Mouse (Mus musculus): ENCODE data around the gene Pkd1l2. TPM values are rescaled to one million over a fixed set of nuclear protein-coding genes. Genes with fewer than 3 reads are reported as not detected.

Gene Pkd1l2
- polyA plus RNA-seq, 1 experiment from 2014 or later: not detected

DNA sequence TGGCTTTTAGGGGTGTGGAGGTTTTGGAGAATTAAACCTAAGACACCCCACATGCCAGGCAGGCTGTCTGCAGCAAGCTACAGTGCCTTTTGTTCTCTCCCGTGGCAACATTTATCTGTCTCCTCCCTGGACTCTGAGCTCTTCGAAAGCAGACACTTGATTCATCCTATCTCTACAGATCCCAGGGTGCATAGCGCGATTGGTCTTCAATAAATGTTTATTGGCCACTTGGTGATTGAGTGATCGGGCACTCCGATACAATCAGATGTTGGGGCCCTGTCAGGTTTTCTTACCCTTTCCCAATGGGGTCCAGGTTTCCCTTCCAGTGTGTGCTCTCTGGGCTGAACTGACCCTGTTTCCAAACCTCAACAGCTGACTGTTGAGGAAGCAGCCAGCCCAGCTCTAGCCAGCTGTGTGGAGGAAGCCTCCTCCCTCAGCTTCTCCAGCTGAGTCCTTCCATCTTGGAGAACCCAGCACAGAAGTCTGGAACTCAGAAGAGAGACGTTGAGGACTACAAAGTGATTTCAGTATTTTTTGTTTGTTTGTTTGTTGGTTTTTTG, 3.8 kb downstream of the Pkd1l2 start:
- Histone ChIP-seq H3K27ac (no peak overlapping the region), H3K27me3 (no peaks in the 10 kb centered on the region), H3K9ac (no peak overlapping the region), H3K4me3 (no peak overlapping the region), H3K4me1 (no peaks in the 10 kb centered on the region), H3K4me2 (replicated peaks) (no peak overlapping the region), H3K36me3 (no peaks in the 10 kb centered on the region), H3K9me3 (replicated peaks) (no peaks in the 10 kb centered on the region)
- ATAC-seq (ENCODE audit: low FRiP score): no peak
- WGBS: 83% methylated on average over 7 of the region's 7 CpGs

DNA sequence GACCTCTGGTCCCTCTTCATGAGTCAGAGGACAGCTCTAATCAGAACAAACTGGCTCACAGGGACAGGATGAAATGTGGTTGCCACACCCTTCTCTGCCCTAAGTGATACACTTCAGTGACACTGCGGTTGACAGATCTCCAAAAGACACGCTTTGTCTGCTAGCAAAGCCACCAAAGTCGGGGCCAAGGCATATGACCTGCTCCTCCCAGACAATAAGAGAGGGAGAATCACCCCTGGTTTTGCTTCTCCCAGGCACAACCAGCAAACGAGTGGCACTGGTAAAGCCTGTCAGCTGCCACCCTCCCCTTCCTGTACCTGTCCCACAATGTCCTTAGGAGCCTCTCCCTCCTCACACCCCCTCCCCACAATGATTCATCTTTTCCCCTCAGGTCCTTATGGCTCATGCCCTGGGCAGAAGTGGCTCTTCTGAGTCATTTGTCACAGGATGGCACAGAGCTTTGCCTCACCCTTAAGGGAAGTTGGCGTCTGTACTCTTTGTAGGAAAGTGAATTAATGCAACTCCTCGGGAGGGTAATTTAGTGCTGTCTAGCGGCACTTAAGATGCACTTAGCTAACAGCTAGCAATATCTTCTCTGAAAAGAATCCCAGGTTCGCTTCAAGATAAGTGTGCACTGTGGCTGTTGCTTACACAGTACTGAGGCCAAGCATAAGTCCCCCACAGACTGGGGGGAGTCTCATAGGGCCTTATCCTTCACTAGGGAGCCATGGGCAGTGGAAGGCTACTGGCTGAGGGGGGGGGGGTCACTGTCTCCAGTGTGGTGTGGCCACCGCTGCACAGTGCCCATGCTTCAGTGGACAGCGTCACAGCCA, 7.7 kb downstream of the Pkd1l2 start:
- no peaks in the 10 kb centered on the region for H3K9me3 ChIP-seq (replicated peaks)
- H3K9ac ChIP-seq: no peak overlapping the region
- no peak for ATAC-seq (ENCODE audit: low FRiP score)
- no peak overlapping the region for H3K27ac ChIP-seq
- H3K4me3 ChIP-seq: no peak overlapping the region
- no peaks in the 10 kb centered on the region for H3K36me3 ChIP-seq
- H3K27me3 ChIP-seq: no peaks in the 10 kb centered on the region
- no peak overlapping the region for H3K4me2 ChIP-seq (replicated peaks)
- WGBS: 72% methylated on average over 10 of the region's 10 CpGs
- no peaks in the 10 kb centered on the region for H3K4me1 ChIP-seq

GRCm38 (mm10) chr8:117069708-117070107, 12.5 kb downstream of the Pkd1l2 start:
- no peak overlapping the region for H3K9ac ChIP-seq
- no peaks in the 10 kb centered on the region for H3K36me3 ChIP-seq
- H3K27ac ChIP-seq: no peak overlapping the region
- no peaks in the 10 kb centered on the region for H3K27me3 ChIP-seq
- no peak overlapping the region for H3K4me2 ChIP-seq (replicated peaks)
- no peak for ATAC-seq (ENCODE audit: low FRiP score)
- H3K4me1 ChIP-seq: no peaks in the 10 kb centered on the region
- no peak overlapping the region for H3K4me3 ChIP-seq
- H3K9me3 ChIP-seq (replicated peaks): no peaks in the 10 kb centered on the region
- WGBS: 82% methylated on average over 1 of the region's 1 CpGs

DNA sequence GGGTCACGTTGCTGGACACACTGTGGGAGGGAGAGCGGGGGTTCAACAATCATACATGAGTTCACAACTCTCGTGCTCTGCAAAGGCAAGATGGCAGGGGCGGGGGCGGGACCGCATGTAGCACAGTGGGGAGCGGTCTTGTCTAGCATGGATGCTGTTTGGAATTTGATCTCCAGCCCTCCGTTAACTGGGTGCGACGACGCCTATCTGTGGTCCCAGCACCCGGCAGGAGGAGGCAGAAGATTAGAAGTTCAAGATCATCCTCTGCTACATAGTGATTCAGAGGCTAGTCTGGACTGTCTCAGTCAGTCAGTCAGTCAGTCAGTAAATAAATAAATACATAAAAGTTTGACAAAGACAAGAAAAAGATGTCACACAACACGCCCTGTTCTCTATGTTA, 14.0 kb downstream of the Pkd1l2 start:
- H3K4me2 ChIP-seq (replicated peaks): no peak overlapping the region
- ATAC-seq (ENCODE audit: low FRiP score): no peak
- no peak overlapping the region for H3K9ac ChIP-seq
- no peaks in the 10 kb centered on the region for H3K36me3 ChIP-seq
- H3K4me1 ChIP-seq: no peaks in the 10 kb centered on the region
- no peak overlapping the region for H3K4me3 ChIP-seq
- no peaks in the 10 kb centered on the region for H3K27me3 ChIP-seq
- H3K27ac ChIP-seq: no peak overlapping the region
- H3K9me3 ChIP-seq (replicated peaks): no peaks in the 10 kb centered on the region
- WGBS: 82% methylated on average over 13 of the region's 13 CpGs

- WGBS: 87% methylated on average over 11 of the region's 11 CpGs
- Histone ChIP-seq H3K4me3 (no peak overlapping the region), H3K27me3 (no peaks in the 10 kb centered on the region), H3K4me1 (no peaks in the 10 kb centered on the region), H3K36me3 (no peaks in the 10 kb centered on the region), H3K27ac (no peak overlapping the region), H3K9me3 (replicated peaks) (peaks cover 5% of the 10 kb centered on the region), H3K9ac (no peak overlapping the region), H3K4me2 (replicated peaks) (no peak overlapping the region)
- no peak for ATAC-seq (ENCODE audit: low FRiP score)
Observed at GRCm38 (mm10) chr8:117067396-117067795, 14.9 kb downstream of the Pkd1l2 start.

- 82% methylated on average over 7 of the region's 7 CpGs for WGBS
- ATAC-seq (ENCODE audit: low FRiP score): no peak
Observed at GRCm38 (mm10) chr8:117066955-117067354, 15.3 kb downstream of the Pkd1l2 start.

DNA sequence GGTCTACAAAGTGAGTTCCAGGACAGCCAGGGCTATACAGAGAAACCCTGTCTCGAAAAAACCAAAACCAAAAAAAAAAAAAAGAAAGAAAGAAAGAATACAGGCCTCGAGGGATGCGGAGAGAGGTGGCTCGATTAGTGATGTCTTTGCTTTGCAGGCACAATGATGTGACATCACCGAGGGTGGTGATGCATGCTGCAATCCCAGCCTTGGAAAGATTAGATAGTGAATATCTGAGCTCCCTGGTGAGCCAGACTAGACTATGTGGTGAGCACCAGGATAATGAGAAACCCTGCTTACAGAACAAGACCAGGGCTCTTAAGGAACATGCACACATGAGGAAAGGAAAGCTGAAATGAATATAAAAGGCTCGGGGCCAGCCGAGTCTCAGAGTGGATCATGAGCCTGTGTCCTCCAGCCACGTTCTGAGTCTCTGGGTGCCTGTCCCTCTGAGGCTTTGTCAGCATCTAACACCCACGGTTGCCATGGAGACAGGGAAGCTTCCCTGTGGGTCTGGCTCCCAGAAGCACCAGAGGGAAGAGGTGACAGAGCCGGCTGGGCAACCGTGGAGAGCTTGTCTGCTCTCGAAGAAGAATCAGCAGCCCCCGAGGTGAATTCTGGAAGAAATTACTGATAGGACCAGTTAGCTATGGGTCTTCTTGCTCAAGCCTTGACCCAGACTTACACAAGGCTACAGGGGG, 20.9 kb downstream of the Pkd1l2 start:
- H3K4me1 ChIP-seq: peaks cover 5% of the 10 kb centered on the region; the same call in 1 of the 2 replicates
- H3K9ac ChIP-seq: no peak overlapping the region
- no peak overlapping the region for H3K4me3 ChIP-seq
- no peaks in the 10 kb centered on the region for H3K36me3 ChIP-seq
- H3K4me2 ChIP-seq (replicated peaks): no peak overlapping the region
- H3K9me3 ChIP-seq (replicated peaks): peaks cover 9% of the 10 kb centered on the region
- H3K27me3 ChIP-seq: no peaks in the 10 kb centered on the region
- no peak overlapping the region for H3K27ac ChIP-seq
- 59% methylated on average over 13 of the region's 13 CpGs for WGBS
- ATAC-seq (ENCODE audit: low FRiP score): no peak

More at GRCm38 (mm10) chr8:117066955-117067354, 15.3 kb downstream of the Pkd1l2 start:
- H3K27ac ChIP-seq: no peak overlapping the region
- H3K36me3 ChIP-seq: no peaks in the 10 kb centered on the region
- H3K9ac ChIP-seq: no peak overlapping the region
- H3K9me3 ChIP-seq (replicated peaks): peaks cover 9% of the 10 kb centered on the region
- H3K27me3 ChIP-seq: no peaks in the 10 kb centered on the region
- no peaks in the 10 kb centered on the region for H3K4me1 ChIP-seq
- no peak overlapping the region for H3K4me3 ChIP-seq
- no peak overlapping the region for H3K4me2 ChIP-seq (replicated peaks)

GRCm38 (mm10) chr8:117060306-117060705, 21.9 kb downstream of the Pkd1l2 start:
- 75% methylated on average over 13 of the region's 13 CpGs for WGBS
- no peak overlapping the region for H3K9ac ChIP-seq
- H3K4me3 ChIP-seq: no peak overlapping the region
- H3K4me1 ChIP-seq: peaks cover 5% of the 10 kb centered on the region; the same call in 1 of the 2 replicates
- H3K9me3 ChIP-seq (replicated peaks): peaks cover 9% of the 10 kb centered on the region
- no peak overlapping the region for H3K4me2 ChIP-seq (replicated peaks)
- H3K27me3 ChIP-seq: no peaks in the 10 kb centered on the region
- H3K27ac ChIP-seq: no peak overlapping the region
- no peak for ATAC-seq (ENCODE audit: low FRiP score)
- H3K36me3 ChIP-seq: no peaks in the 10 kb centered on the region

GRCm38 (mm10) chr8:117059021-117059420, 23.2 kb downstream of the Pkd1l2 start:
- peaks cover 9% of the 10 kb centered on the region for H3K9me3 ChIP-seq (replicated peaks)
- no peak overlapping the region for H3K9ac ChIP-seq
- no peak for ATAC-seq (ENCODE audit: low FRiP score)
- no peak overlapping the region for H3K4me2 ChIP-seq (replicated peaks)
- 69% methylated on average over 7 of the region's 7 CpGs for WGBS
- no peaks in the 10 kb centered on the region for H3K36me3 ChIP-seq
- no peaks in the 10 kb centered on the region for H3K27me3 ChIP-seq
- no peak overlapping the region for H3K4me3 ChIP-seq
- H3K27ac ChIP-seq: no peak overlapping the region
- peaks cover 5% of the 10 kb centered on the region; the same call in 1 of the 2 replicates for H3K4me1 ChIP-seq

- Histone ChIP-seq H3K36me3 (no peaks in the 10 kb centered on the region), H3K27ac (no peak overlapping the region), H3K9me3 (replicated peaks) (no peaks in the 10 kb centered on the region), H3K4me2 (replicated peaks) (no peak overlapping the region), H3K27me3 (no peaks in the 10 kb centered on the region), H3K9ac (no peak overlapping the region), H3K4me1 (no peaks in the 10 kb centered on the region), H3K4me3 (no peak overlapping the region)
- ATAC-seq (ENCODE audit: low FRiP score): no peak
- WGBS: 79% methylated on average over 6 of the region's 6 CpGs
Observed at GRCm38 (mm10) chr8:117055097-117055496, 27.2 kb downstream of the Pkd1l2 start.

GRCm38 (mm10) chr8:117054146-117054545, 28.1 kb downstream of the Pkd1l2 start:
- no peak overlapping the region for H3K27ac ChIP-seq
- H3K9me3 ChIP-seq (replicated peaks): no peaks in the 10 kb centered on the region
- H3K27me3 ChIP-seq: no peaks in the 10 kb centered on the region
- WGBS: 83% methylated on average over 3 of the region's 3 CpGs
- no peaks in the 10 kb centered on the region for H3K36me3 ChIP-seq
- no peak overlapping the region for H3K4me2 ChIP-seq (replicated peaks)
- H3K4me3 ChIP-seq: no peak overlapping the region
- no peak overlapping the region for H3K9ac ChIP-seq
- H3K4me1 ChIP-seq: no peaks in the 10 kb centered on the region
- ATAC-seq (ENCODE audit: low FRiP score): no peak

Measured in hindbrain, embryonic 12.5 days (tissue).